Mouse (Mus musculus) MEL-GATA-1-ER (cell line): ENCODE measurements around the gene Ctsd.

Experiments
- DNase-seq: peaks from one replicate; pipeline ENCODE4 v3.0.0-alpha.2; 2012; ENCODE audit warnings: low read depth; ENCODE audit errors: extremely low read depth

Gene Ctsd

GRCm38 (mm10) chr7:142375261-142375724 lies 12.5 kb downstream of the Ctsd start:
- DNase-seq, result no peak

- no peak for DNase-seq
Measured at GRCm38 (mm10) chr7:142374413-142375015, 13.3 kb downstream of the Ctsd start.

GRCm38 (mm10) chr7:142373641-142374412 lies 14.0 kb downstream of the Ctsd start, which contains the start of gene Ifitm10:
Gene Ifitm10, minus strand, starts transcription at chr7:142373753.
- DNase-seq, result no peak

- DNase-seq, result no peak
Measured at GRCm38 (mm10) chr7:142373039-142373438, 14.8 kb downstream of the Ctsd start.

- no peak for DNase-seq
Measured at GRCm38 (mm10) chr7:142371768-142372661, 15.8 kb downstream of the Ctsd start.

GRCm38 (mm10) chr7:142371398-142371767 lies 16.5 kb downstream of the Ctsd start:
- no peak for DNase-seq

- no peak for DNase-seq
Measured at GRCm38 (mm10) chr7:142370937-142371336, 16.9 kb downstream of the Ctsd start.

GRCm38 (mm10) chr7:142369820-142370219 lies 18.0 kb downstream of the Ctsd start:
- no peak for DNase-seq

- DNase-seq, result no peak
Measured at GRCm38 (mm10) chr7:142368856-142369255, 19.0 kb downstream of the Ctsd start.

- DNase-seq, result no peak
Measured at GRCm38 (mm10) chr7:142363107-142363506, 24.7 kb downstream of the Ctsd start.

- no peak for DNase-seq
Measured at GRCm38 (mm10) chr7:142360743-142361142, 27.1 kb downstream of the Ctsd start.

GRCm38 (mm10) chr7:142359129-142359528 lies 28.7 kb downstream of the Ctsd start:
- no peak for DNase-seq

- DNase-seq, result no peak
Measured at GRCm38 (mm10) chr7:142357566-142357965, 30.3 kb downstream of the Ctsd start.

- DNase-seq, result no peak
Measured at GRCm38 (mm10) chr7:142354661-142355233, 33.1 kb downstream of the Ctsd start.

GRCm38 (mm10) chr7:142353854-142354253 lies 34.0 kb downstream of the Ctsd start:
- DNase-seq, result peak; percentile 63

GRCm38 (mm10) chr7:142351569-142351968 lies 36.3 kb downstream of the Ctsd start:
- DNase-seq, result peak; percentile 39

GRCm38 (mm10) chr7:142349308-142349961 lies 38.4 kb downstream of the Ctsd start:
- no peak for DNase-seq

- no peak for DNase-seq
Measured at GRCm38 (mm10) chr7:142347542-142347941, 40.3 kb downstream of the Ctsd start.

- DNase-seq, result no peak
Measured at GRCm38 (mm10) chr7:142342247-142342640, 45.6 kb downstream of the Ctsd start.

GRCm38 (mm10) chr7:142341564-142342246 lies 46.1 kb downstream of the Ctsd start:
- DNase-seq, result no peak
